Mouse (Mus musculus) G1E (cell line): Measurements from ENCODE around the gene Sppl3.

Experiments used
- CTCF ChIP-seq: IDR thresholded peaks from 2 replicates; pipeline ENCODE4 v1.5.1; 2012; ENCODE audit warnings: low read depth, low read length, inconsistent platforms, mixed read lengths
- GATA1 ChIP-seq: IDR thresholded peaks from 2 replicates; pipeline ENCODE4 v1.6.1; 2012; ENCODE audit warnings: borderline replicate concordance, low read length, inconsistent platforms, mixed read lengths
- TAL1 ChIP-seq: conservative IDR thresholded peaks from 2 replicates; pipeline ENCODE4 v1.6.1; 2012; ENCODE audit warnings: low read depth, low read length, inconsistent platforms, mixed read lengths

- no peak for TF ChIP-seq CTCF
- TF ChIP-seq TAL1, result no peak
- no peak for TF ChIP-seq GATA1
These were observed 116.7 kb downstream of the Sppl3 start for GRCm38 (mm10) chr5:115127421-115128179.
